Mouse (Mus musculus) G1E (cell line): ENCODE measurements at regions not wholly inside any gene's neighbourhood (a gene's known extent, or its start where the extent isn't known, plus 50 kb on each side); places are given as distances from the start of the nearest gene placed in this dataset.

Experiments
- ATAC-seq: 2 replicates; pipeline ENCODE4 v1.8.0; 2016; ENCODE audit warnings: mild to moderate bottlenecking; ENCODE audit not compliant: insufficient number of reproducible peaks, poor library complexity, low FRiP score, severe bottlenecking; ENCODE audit errors: extremely low read depth
- DNase-seq: peaks from one replicate; pipeline ENCODE4 v3.0.0; 2012; ENCODE audit warnings: low spot score
- H3K27me3 ChIP-seq: 2 replicates; pipeline ENCODE4 v1.6.1; 2012; ENCODE audit warnings: mild to moderate bottlenecking, low read length, inconsistent platforms; ENCODE audit not compliant: insufficient read depth
- H3K36me3 ChIP-seq: replicated peaks from 2 replicates; pipeline ENCODE3; 2012; ENCODE audit warnings: mild to moderate bottlenecking, inconsistent platforms
- H3K4me1 ChIP-seq: 2 replicates; pipeline ENCODE4 v1.6.1; 2012; ENCODE audit warnings: low read depth, low read length, inconsistent platforms, mixed read lengths; ENCODE audit not compliant: insufficient read depth
- H3K4me3 ChIP-seq: 2 replicates; pipeline ENCODE4 v1.5.1; 2012; ENCODE audit warnings: low read depth, mild to moderate bottlenecking, inconsistent platforms, low read length, moderate library complexity, mixed read lengths
- H3K9me3 ChIP-seq: replicated peaks from 2 replicates; pipeline ENCODE4 v1.6.1; 2012; ENCODE audit warnings: inconsistent platforms
- CTCF ChIP-seq: IDR thresholded peaks from 2 replicates; pipeline ENCODE4 v1.5.1; 2012; ENCODE audit warnings: low read depth, low read length, inconsistent platforms, mixed read lengths
- GATA1 ChIP-seq: IDR thresholded peaks from 2 replicates; pipeline ENCODE4 v1.6.1; 2012; ENCODE audit warnings: borderline replicate concordance, low read length, inconsistent platforms, mixed read lengths
- GATA2 ChIP-seq: IDR thresholded peaks from 2 replicates; pipeline ENCODE4 v1.6.1; 2012; ENCODE audit warnings: low read depth, low read length, inconsistent platforms, borderline replicate concordance
- POLR2AphosphoS5 ChIP-seq: IDR thresholded peaks from 2 replicates; pipeline ENCODE4 v1.6.1; 2012; ENCODE audit warnings: low read depth, low read length, inconsistent platforms; ENCODE audit not compliant: insufficient replicate concordance
- TAL1 ChIP-seq: conservative IDR thresholded peaks from 2 replicates; pipeline ENCODE4 v1.6.1; 2012; ENCODE audit warnings: low read depth, low read length, inconsistent platforms, mixed read lengths

- DNase-seq (no peak), ATAC-seq (no peak)
- Histone ChIP-seq H3K9me3 (peaks cover 8% of the 10 kb centered on the region), H3K27me3 (no peaks in the 10 kb centered on the region), H3K4me1 (peaks cover 49% of the 10 kb centered on the region), H3K4me3 (no peak overlapping the region), H3K36me3 (no peaks in the 10 kb centered on the region)
- no peak for TF ChIP-seq GATA1
- no peak for TF ChIP-seq CTCF
- no peak for TF ChIP-seq GATA2
- no peak for TF ChIP-seq POLR2AphosphoS5
- no peak for TF ChIP-seq TAL1
Measured at GRCm38 (mm10) chr5:64648492-64648891, 154.7 kb upstream of the Klf3 start.

GRCm38 (mm10) chr5:64651407-64651806 lies 151.8 kb upstream of the Klf3 start:
- Histone ChIP-seq H3K4me1 (peaks cover 39% of the 10 kb centered on the region), H3K36me3 (no peaks in the 10 kb centered on the region), H3K9me3 (peaks cover 4% of the 10 kb centered on the region; the same call in 1 of the 2 replicates), H3K4me3 (no peak overlapping the region), H3K27me3 (no peaks in the 10 kb centered on the region)
- DNase-seq: peak; percentile 54
- TF ChIP-seq GATA1: no peak
- no peak for TF ChIP-seq CTCF
- TF ChIP-seq GATA2: no peak
- no peak for TF ChIP-seq POLR2AphosphoS5
- no peak for TF ChIP-seq TAL1
- ATAC-seq: no peak; the same call in 1 of the 2 replicates

GRCm38 (mm10) chr5:64653764-64654163 lies 149.4 kb upstream of the Klf3 start:
- Histone ChIP-seq H3K9me3 (peaks cover 4% of the 10 kb centered on the region; the same call in 1 of the 2 replicates), H3K4me3 (no peak overlapping the region), H3K27me3 (no peaks in the 10 kb centered on the region), H3K4me1 (peaks cover 21% of the 10 kb centered on the region), H3K36me3 (no peaks in the 10 kb centered on the region)
- ATAC-seq (no peak), DNase-seq (no peak)
- TF ChIP-seq TAL1 (no peak), GATA1 (no peak), GATA2 (no peak), POLR2AphosphoS5 (no peak), CTCF (no peak)

GRCm38 (mm10) chr5:64655286-64655685 lies 147.9 kb upstream of the Klf3 start:
- ATAC-seq (no peak), DNase-seq (no peak)
- TF ChIP-seq GATA1: no peak
- TF ChIP-seq CTCF: no peak
- TF ChIP-seq TAL1: no peak
- no peak for TF ChIP-seq GATA2
- no peak for TF ChIP-seq POLR2AphosphoS5
- Histone ChIP-seq H3K9me3 (no peaks in the 10 kb centered on the region), H3K4me3 (no peak overlapping the region), H3K36me3 (no peaks in the 10 kb centered on the region), H3K27me3 (no peaks in the 10 kb centered on the region), H3K4me1 (peaks cover 18% of the 10 kb centered on the region)

GRCm38 (mm10) chr5:64661959-64662358 lies 141.2 kb upstream of the Klf3 start:
- Histone ChIP-seq H3K9me3 (no peaks in the 10 kb centered on the region), H3K27me3 (no peaks in the 10 kb centered on the region), H3K4me1 (peaks cover 18% of the 10 kb centered on the region), H3K36me3 (no peaks in the 10 kb centered on the region), H3K4me3 (no peak overlapping the region)
- no peak for ATAC-seq
- no peak for DNase-seq
- TF ChIP-seq GATA1 (no peak), TAL1 (no peak), CTCF (no peak), GATA2 (no peak), POLR2AphosphoS5 (no peak)

- Histone ChIP-seq H3K4me3 (no peak overlapping the region), H3K36me3 (no peaks in the 10 kb centered on the region), H3K9me3 (no peaks in the 10 kb centered on the region), H3K27me3 (no peaks in the 10 kb centered on the region), H3K4me1 (peaks cover 23% of the 10 kb centered on the region)
- DNase-seq: no peak
- TF ChIP-seq GATA1: no peak
- no peak for TF ChIP-seq CTCF
- TF ChIP-seq TAL1: no peak
- no peak for TF ChIP-seq GATA2
- TF ChIP-seq POLR2AphosphoS5: no peak
- no peak for ATAC-seq
Measured at GRCm38 (mm10) chr5:64662476-64662875, 140.7 kb upstream of the Klf3 start.
